Comparison of ENCODE assay signal across 13 mouse cellular contexts in the genomic region with DNA sequence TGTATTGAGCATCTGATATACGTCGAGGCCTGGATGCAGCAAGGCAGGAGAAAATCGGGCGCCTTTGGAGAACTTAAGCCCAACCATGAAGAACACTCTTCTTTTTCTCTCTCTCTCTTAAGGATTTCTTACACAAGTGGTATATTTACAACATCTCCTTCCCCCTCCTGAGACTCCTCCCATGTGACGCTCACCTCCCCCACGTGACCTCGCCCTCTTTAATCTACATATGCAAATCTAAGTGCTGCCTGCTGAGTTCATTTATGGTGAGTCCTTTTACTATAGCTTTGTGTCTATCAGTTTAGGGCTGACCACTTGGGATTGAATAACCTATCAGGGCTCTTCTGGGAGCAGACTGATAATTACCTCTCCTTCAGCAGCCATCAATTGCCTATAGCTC.
A peak's percentile ranks its signal among the peaks of the same experiment; 100 is the strongest.
DNase-seq lines count a peak whose midpoint lies in the region; ATAC-seq and TF ChIP-seq lines count a peak whose summit lies in the region.
"Had no signal": no experiment of that assay in that cellular context is flagged by ENCODE, and none has a peak within 500 bp of the region (broad histone marks: within the 10 kb centered on the region; RNA-seq: fewer than 3 reads in every experiment).

No protein-coding gene starts in this region.

- TF ChIP-seq CTCF in hindbrain, postnatal 0 days (IDR thresholded peaks at IDR 0.05; ENCODE audit: low read depth): no peak
- no peak for TF ChIP-seq CTCF in spleen, adult 2 months (IDR thresholded peaks at IDR 0.05; ENCODE audit: extremely low read depth, insufficient read depth, insufficient read length, insufficient replicate concordance)

- DNase-seq in hindbrain, embryonic 11.5 days (ENCODE audit: low spot score): no peak
- DNase-seq in hindbrain, postnatal 0 days (ENCODE audit: low spot score): no peak
- DNase-seq in spleen, adult 2 months (ENCODE audit: low read depth in 1 of 2, low spot score in 2 of 2): peak; percentile 25 to 40
- no peak for DNase-seq in spleen, adult 18-20 months
- no peak for DNase-seq in cerebellum, adult 9-11 months
- DNase-seq: heart, adult 18-20 months; kidney, postnatal 36 days; lung, embryonic 14.5 days had no signal

- WGBS in hindbrain, embryonic 11.5 days: 72% methylated on average over 7 of the region's 7 CpGs
- WGBS in hindbrain, postnatal 0 days: 68% methylated on average over 7 of the region's 7 CpGs
- WGBS in spleen, adult 2 months: 84% methylated on average over 7 of the region's 7 CpGs
- 62% methylated on average over 7 of the region's 7 CpGs for WGBS in forebrain, embryonic 13.5 days

- H3K4me2 ChIP-seq in hindbrain, embryonic 11.5 days (replicated peaks; ENCODE audit: low read depth, low read length): no peak overlapping the region
- no peak overlapping the region for H3K4me2 ChIP-seq in hindbrain, postnatal 0 days (ENCODE audit: low read depth, low read length)
- 0 out of 2 replicates have a peak overlapping the region, but pooled peaks have one; percentile 30 for H3K4me2 ChIP-seq in forebrain, embryonic 13.5 days
- H3K4me2 ChIP-seq: heart, embryonic 15.5 days; liver, embryonic 11.5 days; lung, embryonic 14.5 days had no signal

- H3K9ac ChIP-seq in hindbrain, embryonic 11.5 days (ENCODE audit: low read depth, low read length): no peak overlapping the region
- H3K9ac ChIP-seq in hindbrain, postnatal 0 days (replicated peaks; ENCODE audit: low read length): no peak overlapping the region
- no peak overlapping the region for H3K9ac ChIP-seq in forebrain, embryonic 13.5 days
- H3K9ac ChIP-seq: heart, embryonic 15.5 days; lung, embryonic 14.5 days had no signal

- no peak for TF ChIP-seq POLR2A in spleen, adult 2 months (IDR thresholded peaks at IDR 0.05; ENCODE audit: low read depth, low read length)

- H3K9me3 ChIP-seq in hindbrain, embryonic 11.5 days (ENCODE audit: control insufficient read depth, low read length): no peaks in the 10 kb centered on the region
- no peaks in the 10 kb centered on the region for H3K9me3 ChIP-seq in hindbrain, postnatal 0 days (ENCODE audit: low read length)
- no peaks in the 10 kb centered on the region for H3K9me3 ChIP-seq in forebrain, embryonic 13.5 days (replicated peaks)
- H3K9me3 ChIP-seq: heart, embryonic 15.5 days had no signal

- no peaks in the 10 kb centered on the region for H3K36me3 ChIP-seq in hindbrain, embryonic 11.5 days (ENCODE audit: control insufficient read depth, insufficient read depth, low read length)
- H3K36me3 ChIP-seq in hindbrain, postnatal 0 days (ENCODE audit: insufficient read depth, low read length): no peaks in the 10 kb centered on the region
- H3K36me3 ChIP-seq in spleen, adult 2 months (ENCODE audit: control insufficient read depth, insufficient read depth, low read length): no peaks in the 10 kb centered on the region
- H3K36me3 ChIP-seq in forebrain, embryonic 13.5 days (ENCODE audit: poor library complexity, severe bottlenecking): no peaks in the 10 kb centered on the region
- H3K36me3 ChIP-seq: heart, embryonic 15.5 days had no signal

- H3K4me1 ChIP-seq in hindbrain, embryonic 11.5 days (replicated peaks; ENCODE audit: control insufficient read depth, insufficient read depth, low read length): no peaks in the 10 kb centered on the region
- H3K4me1 ChIP-seq in hindbrain, postnatal 0 days (ENCODE audit: insufficient read depth, low read length): no peaks in the 10 kb centered on the region
- peaks cover 6% of the 10 kb centered on the region; the same call in 1 of the 2 replicates for H3K4me1 ChIP-seq in spleen, adult 2 months (ENCODE audit: control insufficient read depth, insufficient read depth, insufficient read length)
- H3K4me1 ChIP-seq in forebrain, embryonic 13.5 days: peaks cover 29% of the 10 kb centered on the region

- H3K27ac ChIP-seq in hindbrain, embryonic 11.5 days (ENCODE audit: low read depth, low read length): peak overlapping the region; percentile 30; the same call in 1 of the 2 replicates
- H3K27ac ChIP-seq in hindbrain, postnatal 0 days: no peak overlapping the region
- H3K27ac ChIP-seq in spleen, adult 2 months (ENCODE audit: insufficient read depth, low read length): no peak overlapping the region
- no peak overlapping the region for H3K27ac ChIP-seq in forebrain, embryonic 13.5 days
- H3K27ac ChIP-seq: heart, embryonic 15.5 days had no signal

- no peaks in the 10 kb centered on the region for H3K27me3 ChIP-seq in hindbrain, embryonic 11.5 days (ENCODE audit: control insufficient read depth, insufficient read depth, low read length)
- H3K27me3 ChIP-seq in hindbrain, postnatal 0 days (ENCODE audit: insufficient read depth, low read length): no peaks in the 10 kb centered on the region
- H3K27me3 ChIP-seq in spleen, adult 2 months (ENCODE audit: control insufficient read depth, insufficient read depth, low read length): no peaks in the 10 kb centered on the region
- H3K27me3 ChIP-seq in forebrain, embryonic 13.5 days: no peaks in the 10 kb centered on the region
- H3K27me3 ChIP-seq: heart, embryonic 15.5 days had no signal

- no peak for ATAC-seq in hindbrain, embryonic 11.5 days (ENCODE audit: low FRiP score)
- no peak for ATAC-seq in hindbrain, postnatal 0 days
- no peak for ATAC-seq in forebrain, embryonic 13.5 days
- ATAC-seq in granulocyte monocyte progenitor cell, adult 5-6 weeks (replicated peaks; ENCODE audit: poor library complexity, severe bottlenecking): no peak

- H3K4me3 ChIP-seq in hindbrain, embryonic 11.5 days (ENCODE audit: low read depth, low read length): no peak overlapping the region
- H3K4me3 ChIP-seq in hindbrain, postnatal 0 days (ENCODE audit: low read length): no peak overlapping the region
- H3K4me3 ChIP-seq in spleen, adult 2 months (ENCODE audit: extremely low read depth, insufficient read depth, insufficient read length): no peak overlapping the region
- no peak overlapping the region for H3K4me3 ChIP-seq in forebrain, embryonic 13.5 days
- H3K4me3 ChIP-seq: erythroblast, embryonic 14.5 days; heart, embryonic 15.5 days had no signal

Comparison
In these comparisons a context has a peak if more than half of its experiments do, and no peak if none do; other contexts are left out.
1. DNase-seq: peak in spleen, adult 2 months (2 of 2); none in hindbrain, embryonic 11.5 days (single experiment), hindbrain, postnatal 0 days (single experiment), spleen, adult 18-20 months (0 of 2) and cerebellum, adult 9-11 months (single experiment).